Mouse (Mus musculus) natural killer cell, adult 2 months (primary cell): ENCODE data around the gene Tlr12.
"Not testable (repeated sequence)": the region's sequence is repeated elsewhere in the genome, so short reads cannot be mapped to it uniquely, and the experiment has no call there.

ENCODE experiments used
- DNase-seq, 2 experiments: peaks; one replicate each; pipeline ENCODE4 v3.0.0; 2022; ENCODE audit warnings: low spot score in 2 of 2

Gene Tlr12

GRCm38 (mm10) chr4:128618246-128618911 is at the start of gene Tlr12:
Gene Tlr12 (minus strand): TSS chr4:128618619.
- DNase-seq: peak in 1 of 2 experiments; percentile 46

GRCm38 (mm10) chr4:128667195-128667594 is 48.8 kb upstream of the Tlr12 start:
- DNase-seq: not testable (repeated sequence)

GRCm38 (mm10) chr4:128666362-128666761 is 47.9 kb upstream of the Tlr12 start:
- DNase-seq: not testable (repeated sequence)

GRCm38 (mm10) chr4:128664002-128664401 is 45.6 kb upstream of the Tlr12 start:
- peak in 1 of 2 experiments; percentile 8 for DNase-seq

GRCm38 (mm10) chr4:128661063-128661462 is 42.6 kb upstream of the Tlr12 start:
- DNase-seq: no peak

- no peak for DNase-seq
Measured at GRCm38 (mm10) chr4:128660196-128660595, 41.8 kb upstream of the Tlr12 start.

GRCm38 (mm10) chr4:128655446-128655845 is 37.0 kb upstream of the Tlr12 start:
- peak; percentile 5 to 7 for DNase-seq

GRCm38 (mm10) chr4:128654505-128655381 is 36.3 kb upstream of the Tlr12 start, which contains the start of gene Phc2:
Gene Phc2 (plus strand): TSS chr4:128654702.
- peak; percentile 93 to 95 for DNase-seq

GRCm38 (mm10) chr4:128652584-128653298 is 34.3 kb upstream of the Tlr12 start:
- no peak for DNase-seq

- no peak for DNase-seq
Measured at GRCm38 (mm10) chr4:128651530-128651929, 33.1 kb upstream of the Tlr12 start.

GRCm38 (mm10) chr4:128648567-128649255 is 30.3 kb upstream of the Tlr12 start:
- no peak for DNase-seq

GRCm38 (mm10) chr4:128646762-128647161 is 28.3 kb upstream of the Tlr12 start:
- DNase-seq: no peak

- no peak for DNase-seq
Measured at GRCm38 (mm10) chr4:128645896-128646295, 27.5 kb upstream of the Tlr12 start.

GRCm38 (mm10) chr4:128641766-128642717 is 23.6 kb upstream of the Tlr12 start:
- DNase-seq: no peak

- DNase-seq: no peak
Measured at GRCm38 (mm10) chr4:128638265-128638923, 20.0 kb upstream of the Tlr12 start.

GRCm38 (mm10) chr4:128637250-128637649 is 18.8 kb upstream of the Tlr12 start:
- DNase-seq: no peak

- no peak for DNase-seq
Measured at GRCm38 (mm10) chr4:128635894-128636585, 17.6 kb upstream of the Tlr12 start.

GRCm38 (mm10) chr4:128635451-128635850 is 17.0 kb upstream of the Tlr12 start:
- no peak for DNase-seq

- no peak for DNase-seq
Measured at GRCm38 (mm10) chr4:128621109-128621508, 2.7 kb upstream of the Tlr12 start.
